Mouse (Mus musculus): ENCODE data around the gene Ggct. TPM values are rescaled to one million over a fixed set of nuclear protein-coding genes. Genes with fewer than 3 reads are reported as not detected.

The Ggct gene
- 10 to 100 TPM in 1 of 2 experiments, 1 to 10 TPM in 1; 8.8 to 10.2 TPM for total RNA-seq (2021)

DNA sequence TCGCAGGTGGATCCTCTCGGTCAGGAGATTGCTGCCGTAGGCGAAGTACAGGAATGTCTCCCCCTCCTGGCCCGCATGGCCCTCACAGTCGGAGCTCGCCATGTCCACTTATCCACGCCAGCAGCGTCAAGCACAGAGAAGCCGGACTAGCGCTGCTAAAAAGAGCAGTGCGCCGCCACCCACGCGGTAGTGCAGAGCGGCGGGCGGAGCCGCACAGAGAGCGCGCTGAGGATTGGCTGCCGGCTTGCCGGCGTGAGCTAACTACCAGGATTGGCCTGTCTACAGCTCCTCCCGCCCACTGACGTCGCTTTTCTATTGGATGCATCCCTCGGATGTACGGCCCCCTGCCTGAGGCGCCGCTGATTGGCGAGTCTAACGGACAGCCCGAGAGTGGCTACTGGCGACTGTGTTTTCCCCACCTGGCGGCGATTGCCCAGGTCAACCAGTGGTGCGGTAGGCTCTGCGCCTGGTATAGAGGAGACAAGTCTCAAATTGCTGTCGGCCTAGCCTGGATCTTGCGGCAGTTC, at the start of gene Ggct:
Gene Ggct, minus strand, starts transcription at position 217 of the 527 bp plus-strand sequence.
- peak; percentile 95 for DNase-seq

GRCm38 (mm10) chr6:55040031-55040430, 47.3 kb upstream of the Ggct start:
- DNase-seq: no peak

DNA sequence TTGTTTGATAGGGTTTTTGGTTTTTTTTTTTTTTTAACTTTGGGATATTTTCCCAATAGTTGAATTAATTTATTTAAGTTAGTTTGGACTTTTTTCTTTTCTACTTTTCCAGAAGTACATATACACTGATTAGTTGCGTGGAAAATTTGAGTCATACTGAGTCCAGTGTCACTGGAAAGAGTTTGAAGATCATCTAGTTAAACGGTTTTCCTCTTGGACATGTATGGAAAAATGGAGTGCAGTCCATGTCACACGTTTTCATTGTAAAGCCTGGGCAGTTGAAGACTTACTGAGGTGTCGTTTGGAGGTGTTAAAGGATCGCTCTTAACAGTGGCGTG, 46.7 kb upstream of the Ggct start:
- no peak for DNase-seq

DNA sequence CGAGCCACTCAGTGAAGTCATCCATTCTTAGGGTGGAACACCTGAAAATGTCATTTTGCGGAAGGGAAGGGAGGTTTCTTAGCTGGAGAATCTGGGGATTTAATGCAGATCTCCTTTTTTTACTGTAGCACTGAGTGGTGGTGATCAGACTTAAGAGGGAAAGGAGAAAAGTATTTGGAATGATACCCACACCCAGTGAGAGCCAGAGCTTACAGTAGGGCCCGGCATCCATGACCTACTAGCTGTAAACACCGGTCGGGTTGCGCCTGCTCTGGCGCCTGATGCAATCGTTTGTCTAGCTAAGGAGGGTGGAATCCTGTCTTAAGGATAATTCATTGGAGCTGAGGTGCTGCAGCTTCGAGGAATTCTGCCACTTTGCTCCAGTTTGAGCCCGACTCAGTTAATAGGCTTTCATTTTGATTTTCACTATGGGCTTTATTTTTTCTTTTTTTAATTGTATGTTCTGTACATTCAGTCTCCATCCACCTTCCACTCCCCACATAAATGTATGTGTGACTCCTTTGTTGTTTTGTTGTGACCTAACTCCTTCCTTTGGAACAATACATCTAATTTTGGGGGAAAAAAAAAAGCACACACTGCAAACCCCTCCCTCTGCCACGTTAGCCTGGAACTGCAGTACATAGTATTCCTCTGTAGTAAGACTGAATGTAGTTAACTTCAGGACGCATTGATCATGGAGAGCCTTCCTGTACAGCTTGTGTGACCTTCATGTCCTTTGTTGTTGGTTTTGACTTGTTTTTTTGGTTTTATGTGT, 46.1 kb upstream of the Ggct start:
- DNase-seq: no peak

DNA sequence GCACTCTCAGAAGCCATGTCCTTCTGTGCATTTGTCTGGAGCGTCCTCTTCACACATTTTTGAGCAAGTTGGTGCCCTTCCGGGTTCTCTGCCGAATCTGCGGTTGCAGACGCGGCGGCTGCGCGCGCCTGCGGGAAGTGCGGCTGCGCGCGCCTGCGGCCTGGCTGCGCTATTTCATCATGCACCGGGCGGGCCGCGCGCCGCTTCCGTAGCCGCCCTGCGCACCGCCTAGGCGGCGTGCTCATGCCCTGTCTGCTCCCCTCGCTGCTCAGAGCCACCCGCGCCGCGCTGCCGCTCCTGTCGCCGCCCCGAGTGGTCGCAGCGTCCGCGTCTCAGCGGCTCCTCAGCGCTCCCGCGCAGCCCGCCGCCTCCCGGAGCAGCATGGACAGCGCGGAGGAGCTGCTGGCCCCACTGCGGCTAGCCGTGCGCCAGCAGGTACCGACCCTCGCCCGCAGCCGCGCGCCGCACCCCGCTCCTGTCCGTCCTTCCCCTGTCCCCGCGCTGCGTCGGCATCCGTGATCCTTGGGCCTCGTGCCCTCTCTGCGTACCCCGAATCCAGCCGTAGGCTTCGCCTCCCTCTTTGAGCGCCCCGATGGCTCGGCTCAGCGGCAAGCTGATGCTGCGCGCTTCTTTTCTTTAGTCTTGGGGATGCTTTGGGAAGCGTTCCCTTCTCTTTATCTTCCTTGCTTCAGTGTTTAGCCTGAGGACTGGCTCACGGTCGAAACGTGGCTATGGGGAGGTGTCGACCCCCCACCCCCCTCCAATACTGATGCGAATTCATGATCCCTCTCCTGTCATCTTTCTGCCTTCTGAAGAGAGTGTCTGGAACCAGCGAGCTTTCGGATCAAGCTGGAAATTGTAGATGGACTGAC, 45.3 kb upstream of the Ggct start, which contains the start of gene Gars:
Gene Gars, plus strand, starts transcription at position 209 of the 872 bp plus-strand sequence.
- peak; percentile 85 for DNase-seq

GRCm38 (mm10) chr6:55036731-55037130, 44.0 kb upstream of the Ggct start:
- DNase-seq: no peak

GRCm38 (mm10) chr6:55027642-55028041, 34.9 kb upstream of the Ggct start:
- DNase-seq: peak; percentile 27

DNA sequence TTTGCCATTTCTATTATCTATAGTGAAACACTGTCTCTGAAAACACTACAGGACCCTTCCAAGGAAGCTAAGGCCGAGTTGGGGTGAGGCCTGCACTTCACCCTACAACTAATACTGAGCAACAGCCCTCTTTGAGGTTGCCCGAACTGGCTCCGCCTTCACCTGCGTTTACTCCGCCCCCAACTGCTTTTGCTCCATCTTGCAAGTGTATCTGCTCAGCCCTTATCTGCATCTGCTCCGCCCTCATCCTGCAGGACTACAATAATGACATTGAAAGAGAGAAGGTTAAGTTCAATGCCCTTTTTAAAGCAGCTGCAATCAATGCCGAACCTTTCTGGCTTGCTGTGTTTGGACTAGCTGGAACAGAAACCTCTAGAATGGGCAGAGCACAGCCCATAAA, 29.1 kb upstream of the Ggct start:
- DNase-seq: no peak

DNA sequence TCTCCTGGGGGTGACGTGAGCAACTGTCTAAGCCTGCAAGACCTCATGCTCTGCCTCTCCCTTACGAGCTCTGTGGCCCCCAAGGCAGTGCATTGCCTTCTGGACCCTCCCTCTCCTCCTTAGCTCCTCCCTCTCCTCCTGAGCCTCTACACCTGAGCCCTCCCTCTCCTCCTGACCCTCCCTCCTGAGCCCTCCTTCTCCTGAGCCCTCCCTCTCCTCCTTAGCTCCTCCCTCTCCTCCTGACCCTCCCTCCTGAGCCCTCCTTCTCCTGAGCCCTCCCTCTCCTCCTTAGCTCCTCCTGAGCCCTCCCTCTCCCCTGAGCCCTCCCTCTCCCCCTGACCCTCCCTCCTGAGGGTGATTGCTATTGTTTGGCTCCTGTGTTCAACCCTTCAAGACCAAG, 25.7 kb upstream of the Ggct start:
- DNase-seq: no peak

DNA sequence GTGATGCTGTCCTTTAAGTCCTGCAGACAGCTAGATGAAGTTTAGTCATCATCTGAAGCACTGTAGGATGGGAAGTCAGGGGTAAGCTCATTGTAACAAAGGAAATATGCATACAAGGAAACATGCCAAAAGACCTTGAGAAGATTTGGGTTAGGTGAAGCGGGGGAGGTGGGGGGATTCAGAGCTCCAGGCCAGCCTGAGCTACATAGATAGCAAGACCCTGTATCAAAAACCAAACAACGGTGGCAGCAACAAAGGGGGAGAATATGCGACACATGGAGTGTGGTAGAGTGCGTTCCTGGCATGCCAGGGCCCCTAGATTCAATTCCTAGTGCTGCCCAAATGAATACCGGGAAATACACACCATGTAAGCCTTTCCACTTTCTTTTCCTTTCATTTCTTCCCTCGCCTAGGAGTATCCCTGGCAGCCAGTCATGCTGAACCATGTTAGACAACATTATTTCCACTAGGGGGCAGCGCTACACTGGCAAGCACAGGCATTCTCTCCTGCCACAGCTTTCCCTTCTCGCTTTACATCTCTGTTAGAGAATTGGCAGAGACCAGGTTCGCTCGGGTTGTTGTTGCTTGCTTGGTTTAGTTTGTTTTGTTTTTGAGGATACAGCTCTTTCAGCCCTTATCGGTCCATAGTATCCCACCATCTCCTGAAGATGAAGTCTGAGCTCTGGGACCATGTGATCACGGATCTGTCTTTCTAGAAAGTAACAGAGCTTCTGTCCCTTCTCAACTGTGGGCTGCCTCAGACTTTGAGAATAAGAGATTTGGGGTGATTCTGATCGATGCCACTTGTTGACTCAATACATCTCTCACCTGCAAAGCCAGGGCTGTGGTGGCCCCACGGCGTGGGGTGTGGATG, 24.2 kb upstream of the Ggct start:
- peak; percentile 71 for DNase-seq

DNA sequence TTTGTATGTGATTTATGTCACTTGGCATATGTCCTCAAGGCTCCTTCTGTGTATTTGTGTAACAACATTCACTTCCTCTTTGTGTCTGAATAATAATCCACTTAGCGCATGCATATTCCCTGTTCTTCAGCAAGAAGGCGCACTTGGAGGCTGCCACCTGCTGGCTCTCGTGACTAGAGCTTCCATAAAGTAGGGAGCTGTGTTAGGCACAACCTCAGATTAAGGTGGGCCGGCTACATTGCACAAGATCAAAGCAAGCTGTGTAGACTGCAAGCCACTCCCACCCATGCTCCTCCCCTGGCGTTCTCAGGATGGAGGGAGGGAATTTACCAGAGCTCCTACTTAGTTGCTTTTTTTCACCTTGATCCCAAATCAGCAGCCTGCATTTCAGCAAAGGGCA, 23.5 kb upstream of the Ggct start:
- DNase-seq: peak; percentile 57

- DNase-seq: no peak
These were observed 21.4 kb upstream of the Ggct start for GRCm38 (mm10) chr6:55014184-55014583.

- no peak for DNase-seq
These were observed 19.8 kb upstream of the Ggct start for GRCm38 (mm10) chr6:55012516-55012915.

DNA sequence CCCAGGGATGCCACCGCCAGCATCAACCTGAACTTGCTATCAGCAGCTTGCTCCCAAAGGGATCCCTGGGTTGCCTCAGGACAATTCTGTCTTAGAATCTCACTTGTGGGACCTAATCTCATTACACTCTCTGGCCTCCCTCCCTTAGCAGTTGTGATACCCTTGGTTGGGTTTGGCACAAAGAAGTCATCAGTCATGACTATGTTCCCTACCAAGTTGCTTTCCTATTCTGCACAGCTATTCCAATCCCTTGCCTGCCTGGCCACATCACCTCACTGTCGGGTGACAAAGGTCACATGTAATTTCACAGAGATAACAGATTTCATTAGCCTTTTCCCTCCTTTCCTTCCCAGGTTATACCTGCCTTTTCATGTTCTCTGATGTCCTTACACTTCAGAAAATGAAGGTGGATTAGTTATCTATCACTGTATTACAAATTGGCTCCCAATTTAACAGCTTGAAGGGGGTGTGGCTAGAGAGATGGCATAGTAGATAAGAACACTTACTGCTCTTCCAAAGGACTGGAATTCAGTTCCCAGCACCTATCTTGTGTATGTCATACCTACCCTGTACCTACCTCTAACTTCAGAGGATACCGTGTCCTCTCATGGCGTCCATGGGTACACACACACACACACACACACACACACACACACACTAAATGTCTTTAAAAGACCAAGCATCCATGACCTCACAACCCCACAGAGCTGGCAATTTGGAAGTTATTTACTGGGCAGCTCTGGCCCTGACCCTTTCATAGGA, 17.8 kb upstream of the Ggct start:
- no peak for DNase-seq

DNA sequence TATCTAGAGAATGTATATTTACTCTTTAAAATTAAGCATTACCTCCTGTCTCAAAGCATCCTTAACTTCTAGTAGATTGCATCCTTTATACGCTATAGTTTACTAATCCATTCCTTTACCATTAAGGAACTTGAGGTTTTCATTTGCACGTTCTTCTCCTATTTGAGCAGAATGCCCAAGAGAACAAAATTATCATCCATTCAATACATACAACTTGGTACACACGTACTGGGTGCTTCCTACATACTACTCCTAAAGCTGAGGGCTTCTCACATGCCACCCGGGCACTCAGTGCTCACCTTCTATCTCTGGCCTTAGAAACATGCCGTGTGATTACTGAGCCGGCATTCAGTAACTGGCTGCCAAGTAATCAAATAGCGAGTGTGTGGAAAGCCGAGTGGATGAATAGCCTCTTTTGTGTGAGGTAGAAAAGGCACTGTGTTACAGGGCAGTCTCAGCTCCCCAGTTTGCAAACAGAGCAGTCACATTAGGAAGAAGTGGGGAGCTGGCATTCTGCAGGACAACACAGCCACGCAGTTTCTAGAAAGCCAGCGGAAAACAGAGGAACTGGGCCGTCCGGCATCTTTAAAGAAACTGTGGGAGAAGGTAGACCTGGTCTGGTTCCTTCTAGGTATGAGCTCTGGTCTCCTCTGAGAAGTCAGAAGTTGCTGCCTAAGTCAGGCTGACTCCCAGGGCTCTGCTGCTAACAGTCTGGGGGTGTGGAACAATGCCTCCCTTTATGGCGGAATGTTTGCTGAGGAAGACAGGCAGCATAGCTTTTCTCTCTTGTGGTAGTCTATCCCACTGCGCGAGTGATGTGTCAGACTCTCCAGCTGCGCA, 16.9 kb upstream of the Ggct start:
- DNase-seq: no peak

- no peak for DNase-seq
These were observed 15.7 kb upstream of the Ggct start for GRCm38 (mm10) chr6:55008401-55008800.

GRCm38 (mm10) chr6:55003559-55003958, 10.8 kb upstream of the Ggct start:
- peak; percentile 19 for DNase-seq

GRCm38 (mm10) chr6:55002438-55002837, 9.7 kb upstream of the Ggct start:
- no peak for DNase-seq

GRCm38 (mm10) chr6:55001320-55001719, 8.6 kb upstream of the Ggct start:
- DNase-seq: no peak

GRCm38 (mm10) chr6:54997726-54998125, 5.0 kb upstream of the Ggct start:
- no peak for DNase-seq

- DNase-seq: no peak
These were observed 3.6 kb upstream of the Ggct start for GRCm38 (mm10) chr6:54996361-54996760.
